Mouse (Mus musculus) stomach, embryonic 14.5 days (tissue): ENCODE measurements around the gene Neu3. TPM values are rescaled to one million over a fixed set of nuclear protein-coding genes. Genes with fewer than 3 reads are reported as not detected.

Experiments
- ATAC-seq: fragments of 200-750 bp; cut with Nextera tagmentation; 2 replicates; pipeline ENCODE4 v1.8.0; 2017; ENCODE audit warnings: low read depth, moderate TSS enrichment; ENCODE audit not compliant: insufficient number of reproducible peaks, insufficient read depth, low FRiP score
- H3K27ac ChIP-seq: fragments of 300-500 bp; sonication (generic); 2 replicates; pipeline ENCODE4 v1.5.1; 2014; ENCODE audit warnings: mild to moderate bottlenecking, low read length, moderate library complexity, mixed read lengths
- H3K27me3 ChIP-seq: fragments of 300-500 bp; sonication (generic); 2 replicates; pipeline ENCODE4 v1.6.1; 2014; ENCODE audit warnings: low read length, control low read depth, mixed read lengths; ENCODE audit not compliant: control insufficient read depth, insufficient read depth
- H3K36me3 ChIP-seq: fragments of 300-500 bp; sonication (generic); 2 replicates; pipeline ENCODE4 v1.6.1; 2014; ENCODE audit warnings: mild to moderate bottlenecking, control low read depth, low read length, moderate library complexity, mixed read lengths; ENCODE audit not compliant: control insufficient read depth, insufficient read depth
- H3K4me1 ChIP-seq: fragments of 300-500 bp; sonication (generic); 2 replicates; pipeline ENCODE4 v1.6.1; 2014; ENCODE audit warnings: low read length, control low read depth, mixed read lengths; ENCODE audit not compliant: control insufficient read depth, insufficient read depth
- H3K4me2 ChIP-seq: fragments of 300-500 bp; sonication (generic); replicated peaks from 2 replicates; pipeline ENCODE4 v1.6.1; 2014; ENCODE audit warnings: low read depth, low read length, control low read depth
- H3K4me3 ChIP-seq: fragments of 300-500 bp; sonication (generic); 2 replicates; pipeline ENCODE4 v1.5.1; 2014; ENCODE audit warnings: low read depth, low read length, control low read depth
- H3K9ac ChIP-seq: fragments of 300-500 bp; sonication (generic); replicated peaks from 2 replicates; pipeline ENCODE4 v1.6.1; 2014; ENCODE audit warnings: low read depth, mild to moderate bottlenecking, control low read depth, low read length, moderate library complexity, mixed read lengths
- H3K9me3 ChIP-seq: fragments of 300-500 bp; sonication (generic); 2 replicates; pipeline ENCODE4 v1.6.1; 2016; ENCODE audit warnings: low read depth, low read length, control low read depth; ENCODE audit not compliant: control insufficient read depth
- WGBS: fragments of 180-500 bp; shearing (Covaris S2); extraction: QIAGEN DNeasy Blood & Tissue Kit; methylation state at CpG from one replicate; pipeline ENCODE4 v1.1.7; 2014; 5-methylcytosine and 5-hydroxymethylcytosine counted together
- polyA plus RNA-seq: library from polyadenylated mRNA; unstranded; fragments of >200 nt; fragmentation: Nextera tagmentation; extraction: Ambion mirVana; gene quantifications from 2 replicates; pipeline ENCODE4 v1.2.1, GENCODE M21; 2014

Neu3 gene
- polyA plus RNA-seq = 7.0 and 7.1 TPM in 2 replicates

DNA sequence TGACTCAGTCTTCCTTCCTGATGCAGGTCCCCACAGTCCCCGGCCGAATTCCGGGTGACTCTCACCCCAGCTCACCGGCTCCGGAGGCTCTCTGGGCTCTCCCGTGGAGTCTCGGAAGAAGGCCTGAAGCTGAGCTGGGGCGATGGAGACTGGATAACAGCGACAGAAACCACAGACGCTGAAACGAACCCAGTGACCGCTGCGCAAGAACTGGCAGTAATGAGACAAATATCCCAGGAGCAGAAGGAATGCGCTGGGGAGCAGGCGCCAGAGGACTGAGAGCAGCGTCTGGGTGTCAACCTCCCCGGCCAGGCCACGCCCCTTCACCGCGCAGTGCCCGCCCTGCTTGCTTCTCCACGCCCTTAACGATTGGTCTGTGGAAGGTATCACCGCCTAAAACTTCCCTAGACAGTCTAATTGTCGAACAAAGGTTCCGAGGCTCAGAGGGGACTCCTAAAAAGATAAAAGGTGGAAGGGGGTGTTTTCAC, at the start of gene Neu3:
TSS of gene Neu3 (minus strand) at position 335 of the 488 bp plus-strand sequence.
- no peaks in the 10 kb centered on the region for H3K27me3 ChIP-seq
- H3K9ac ChIP-seq = peak within 1 kb of the TSS; percentile 45
- H3K4me2 ChIP-seq = peak within 1 kb of the TSS; percentile 59
- H3K4me1 ChIP-seq = no peaks in the 10 kb centered on the region; the same call in 1 of the 2 replicates
- peak within 1 kb of the TSS; percentile 89 for H3K27ac ChIP-seq
- no peaks in the 10 kb centered on the region for H3K36me3 ChIP-seq
- H3K4me3 ChIP-seq = peak within 1 kb of the TSS; percentile 49
- no peaks in the 10 kb centered on the region for H3K9me3 ChIP-seq
- under 1% methylated on average over 26 of the region's 26 CpGs for WGBS
- peak; percentile 98 for ATAC-seq

DNA sequence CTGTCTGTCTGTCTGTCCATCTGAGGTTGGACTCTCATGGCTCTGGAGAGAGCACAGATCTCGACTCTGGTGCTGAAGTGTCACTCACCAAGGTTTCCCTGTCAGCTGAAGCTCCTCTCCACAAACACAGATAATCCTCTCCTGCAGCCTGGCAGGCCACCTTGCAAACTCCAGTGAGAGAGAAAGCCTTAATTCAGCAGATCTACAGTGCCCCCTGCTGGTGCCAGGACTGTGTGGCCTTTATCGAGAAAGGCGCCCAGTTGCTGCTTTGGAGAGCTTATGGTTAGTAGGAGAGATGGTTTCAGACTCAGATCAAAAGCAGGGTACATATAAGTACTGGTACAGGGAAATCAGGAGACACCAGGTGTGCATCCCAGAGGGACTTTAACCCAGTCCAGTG, 48.1 kb upstream of the Neu3 start:
- H3K4me1 ChIP-seq = no peaks in the 10 kb centered on the region
- no peaks in the 10 kb centered on the region for H3K27me3 ChIP-seq
- H3K9ac ChIP-seq = no peak overlapping the region
- H3K27ac ChIP-seq = no peak overlapping the region
- H3K36me3 ChIP-seq = no peaks in the 10 kb centered on the region
- no peak overlapping the region for H3K4me3 ChIP-seq
- no peaks in the 10 kb centered on the region for H3K9me3 ChIP-seq
- H3K4me2 ChIP-seq = no peak overlapping the region
- 0% methylated on average over 3 of the region's 3 CpGs for WGBS
- no peak for ATAC-seq

DNA sequence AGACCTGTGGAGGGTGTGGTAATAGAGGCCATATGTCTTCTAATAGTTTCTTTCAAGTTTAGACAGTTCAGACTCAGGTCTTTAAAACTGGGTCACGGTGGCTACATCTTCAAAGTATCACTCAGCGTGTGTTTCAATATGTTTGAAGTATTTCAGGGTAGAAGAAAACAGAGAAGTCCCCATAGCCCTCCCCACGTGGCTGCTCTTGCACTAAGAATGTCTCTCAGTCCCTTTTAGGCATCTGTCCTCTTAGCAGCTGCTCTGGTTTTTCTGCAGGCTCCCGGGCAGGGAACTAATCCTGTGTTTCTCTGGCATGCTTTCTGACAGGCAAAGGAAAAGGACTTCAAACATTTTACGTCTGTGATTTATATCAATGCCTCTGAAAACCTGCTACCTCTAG, 47.7 kb upstream of the Neu3 start:
- Histone ChIP-seq H3K4me1 (no peaks in the 10 kb centered on the region), H3K4me2 (no peak overlapping the region), H3K27ac (no peak overlapping the region), H3K36me3 (no peaks in the 10 kb centered on the region), H3K4me3 (no peak overlapping the region), H3K9me3 (no peaks in the 10 kb centered on the region), H3K27me3 (no peaks in the 10 kb centered on the region), H3K9ac (no peak overlapping the region)
- ATAC-seq = no peak
- 35% methylated on average over 5 of the region's 5 CpGs for WGBS

DNA sequence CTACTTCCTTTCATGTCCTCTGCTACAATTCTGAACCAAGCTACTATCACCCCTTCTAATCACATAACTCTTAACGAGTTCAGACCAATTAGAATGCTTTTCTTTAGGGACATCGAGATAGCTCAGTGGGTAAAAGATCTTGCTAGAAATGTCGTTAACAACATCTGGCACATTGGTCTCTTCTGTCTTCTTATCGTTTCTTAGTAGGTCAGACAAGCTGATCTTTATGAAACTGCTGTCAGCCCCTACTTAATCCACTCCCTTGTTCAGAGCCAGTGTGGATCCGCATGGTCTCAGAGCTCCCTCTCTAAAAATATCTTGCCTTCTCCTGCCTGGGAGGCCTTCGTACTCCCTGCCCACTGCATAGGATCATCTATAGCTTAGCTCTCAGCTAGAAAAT, 45.7 kb upstream of the Neu3 start:
- Histone ChIP-seq H3K27ac (no peak overlapping the region), H3K4me1 (no peaks in the 10 kb centered on the region), H3K4me2 (no peak overlapping the region), H3K9me3 (no peaks in the 10 kb centered on the region), H3K27me3 (no peaks in the 10 kb centered on the region), H3K9ac (no peak overlapping the region), H3K36me3 (no peaks in the 10 kb centered on the region), H3K4me3 (no peak overlapping the region)
- 75% methylated on average over 6 of the region's 6 CpGs for WGBS
- ATAC-seq = no peak

DNA sequence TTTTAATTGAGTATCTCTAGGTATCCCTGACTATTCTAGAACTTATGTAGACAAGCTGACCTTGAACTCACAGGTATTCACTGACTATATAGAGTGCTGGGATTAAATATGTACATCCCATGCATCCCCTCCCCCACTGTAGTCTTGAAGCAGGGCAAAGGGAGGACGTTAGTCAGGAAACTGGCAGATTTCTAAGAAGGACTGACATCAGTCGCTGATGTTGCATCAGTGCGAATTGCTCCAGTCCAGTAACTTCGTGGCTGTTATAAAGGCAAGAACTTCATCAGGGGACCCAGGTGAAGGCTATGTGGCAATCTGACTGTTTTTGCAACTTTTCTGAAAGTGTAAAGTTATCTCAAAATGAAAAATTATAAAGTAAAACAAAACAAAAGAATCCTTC, 41.1 kb upstream of the Neu3 start:
- Histone ChIP-seq H3K9me3 (no peaks in the 10 kb centered on the region), H3K9ac (no peak overlapping the region), H3K27ac (no peak overlapping the region), H3K4me2 (no peak overlapping the region), H3K4me1 (no peaks in the 10 kb centered on the region), H3K4me3 (no peak overlapping the region), H3K27me3 (no peaks in the 10 kb centered on the region), H3K36me3 (no peaks in the 10 kb centered on the region)
- ATAC-seq = no peak
- 62% methylated on average over 4 of the region's 4 CpGs for WGBS

DNA sequence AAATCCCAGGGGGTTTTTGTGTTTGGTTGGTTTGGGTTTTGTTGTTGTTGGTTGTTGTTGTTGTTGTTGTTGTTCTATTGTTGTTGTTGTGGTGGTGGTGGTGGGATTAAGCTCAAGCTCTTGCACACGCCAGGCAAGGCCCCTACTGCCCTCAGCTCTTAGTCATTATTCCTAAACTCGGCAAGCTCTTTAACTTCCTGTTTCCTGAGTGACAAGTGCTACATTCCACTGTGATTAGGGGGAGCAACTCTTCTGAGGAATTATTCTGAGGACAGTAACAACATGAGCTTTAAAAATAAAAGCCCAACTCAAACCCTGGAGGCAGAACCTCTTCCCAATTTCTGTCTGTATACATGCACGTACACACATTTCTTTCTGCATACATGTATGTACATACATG, 37.0 kb upstream of the Neu3 start:
- no peak overlapping the region for H3K4me3 ChIP-seq
- no peak overlapping the region for H3K9ac ChIP-seq
- 45% methylated on average over 3 of the region's 3 CpGs for WGBS
- no peaks in the 10 kb centered on the region for H3K36me3 ChIP-seq
- H3K4me1 ChIP-seq = no peaks in the 10 kb centered on the region
- no peak overlapping the region for H3K4me2 ChIP-seq
- no peak for ATAC-seq
- H3K9me3 ChIP-seq = no peaks in the 10 kb centered on the region
- H3K27me3 ChIP-seq = no peaks in the 10 kb centered on the region
- H3K27ac ChIP-seq = no peak overlapping the region

DNA sequence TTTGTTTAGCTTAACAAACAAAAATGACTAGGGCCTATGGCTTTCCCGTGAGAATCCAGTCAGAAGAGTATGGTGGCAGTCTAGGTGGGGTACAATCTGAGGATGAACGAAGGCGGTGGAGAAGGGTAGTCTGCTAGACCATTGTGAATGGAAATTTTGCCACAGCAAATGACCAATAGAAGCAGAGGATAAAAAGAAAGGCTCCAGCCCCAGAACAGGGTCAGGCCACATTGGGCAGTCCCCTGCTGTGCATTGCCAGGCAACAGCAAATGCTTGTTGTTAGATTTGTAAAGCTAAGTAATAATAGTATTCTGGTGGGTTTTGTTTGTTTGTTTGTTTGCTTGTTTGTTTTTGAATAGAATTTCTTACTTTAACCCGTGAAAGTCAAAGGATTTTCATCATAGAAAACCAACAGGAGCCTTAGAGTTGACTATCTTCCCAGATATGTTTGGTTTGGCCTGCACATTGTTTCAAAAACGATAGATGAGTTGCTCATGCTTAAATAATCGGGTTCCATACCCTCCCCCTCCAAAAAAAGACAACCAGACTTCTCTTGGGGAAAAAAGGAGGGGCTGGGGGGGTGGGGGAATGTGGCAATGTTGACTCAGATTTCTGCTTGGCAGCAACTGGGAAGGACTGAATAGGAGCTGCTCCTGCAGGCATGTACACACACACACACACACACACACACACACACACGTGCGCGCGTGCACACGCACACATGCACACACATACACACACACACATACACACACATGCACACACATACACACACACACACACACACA, 36.2 kb upstream of the Neu3 start:
- H3K27ac ChIP-seq = no peak overlapping the region
- no peaks in the 10 kb centered on the region for H3K4me1 ChIP-seq
- H3K4me2 ChIP-seq = no peak overlapping the region
- WGBS = 71% methylated on average over 11 of the region's 11 CpGs
- no peak for ATAC-seq
- H3K27me3 ChIP-seq = no peaks in the 10 kb centered on the region
- no peaks in the 10 kb centered on the region for H3K9me3 ChIP-seq
- H3K36me3 ChIP-seq = no peaks in the 10 kb centered on the region
- H3K4me3 ChIP-seq = no peak overlapping the region
- no peak overlapping the region for H3K9ac ChIP-seq

DNA sequence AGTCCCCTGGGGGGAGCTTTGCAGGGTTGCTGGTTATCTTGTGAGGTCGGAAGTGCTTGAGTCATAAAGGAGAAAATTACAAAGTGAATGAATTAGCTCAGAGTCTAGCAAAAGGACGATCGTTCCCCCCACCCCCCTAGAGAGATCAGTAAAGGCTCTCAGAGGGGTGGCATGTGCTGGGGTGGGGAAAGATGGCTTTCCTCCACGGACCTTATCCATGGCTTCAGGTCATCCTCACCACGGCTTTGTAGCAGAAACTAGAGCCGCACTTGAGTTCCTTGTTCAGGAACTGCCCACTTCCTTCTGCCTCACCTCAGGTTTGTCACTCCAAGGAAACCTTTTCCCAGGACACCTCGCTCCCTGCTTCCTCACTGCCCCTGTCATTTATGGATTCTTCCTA, 35.1 kb upstream of the Neu3 start, which contains the start of gene Spcs2:
TSS of gene Spcs2 (minus strand) at position 101 of the 400 bp plus-strand sequence.
- H3K9ac ChIP-seq = no peak within 1 kb of the TSS
- H3K4me3 ChIP-seq = no peak within 1 kb of the TSS
- no peaks in the 10 kb centered on the region for H3K36me3 ChIP-seq
- no peaks in the 10 kb centered on the region for H3K27me3 ChIP-seq
- 54% methylated on average over 7 of the region's 7 CpGs for WGBS
- H3K4me2 ChIP-seq = no peak within 1 kb of the TSS
- ATAC-seq = no peak
- no peak within 1 kb of the TSS for H3K27ac ChIP-seq
- H3K4me1 ChIP-seq = no peaks in the 10 kb centered on the region
- H3K9me3 ChIP-seq = no peaks in the 10 kb centered on the region
